Comparison of ENCODE assay signal across 23 mouse cellular contexts in genomic region chr5:120687484-120687851, GRCm38 (mm10). TPM values are rescaled to one million over a fixed set of nuclear protein-coding genes. Genes with fewer than 3 reads are reported as not detected.
DNase-seq lines count a peak whose midpoint lies in the region; ATAC-seq and TF ChIP-seq lines count a peak whose summit lies in the region.
"Had no signal": no experiment of that assay in that cellular context is flagged by ENCODE, and none has a peak within 500 bp of the region (broad histone marks: within the 10 kb centered on the region; RNA-seq: fewer than 3 reads in every experiment).

No protein-coding gene starts in this region.

- H3K27ac ChIP-seq in kidney, embryonic 15.5 days = no peak overlapping the region
- H3K27ac ChIP-seq: embryonic facial prominence, embryonic 10.5 days; embryonic facial prominence, embryonic 12.5 days; forebrain, embryonic 13.5 days; forebrain, embryonic 15.5 days had no signal

- H3K9me3 ChIP-seq in E14TG2a.4 (ENCODE audit: low read length) (peaks cover 4% of the 10 kb centered on the region), G1E (replicated peaks) (no peaks in the 10 kb centered on the region)
- no peaks in the 10 kb centered on the region for H3K9me3 ChIP-seq in kidney, embryonic 15.5 days (replicated peaks)
- H3K9me3 ChIP-seq: embryonic facial prominence, embryonic 10.5 days; embryonic facial prominence, embryonic 12.5 days; forebrain, embryonic 13.5 days; forebrain, embryonic 15.5 days had no signal

- H3K4me1 ChIP-seq in E14TG2a.4 (replicated peaks; ENCODE audit: low read depth, low read length) = peaks cover 81% of the 10 kb centered on the region
- peaks cover 94% of the 10 kb centered on the region for H3K4me1 ChIP-seq in G1E (ENCODE audit: insufficient read depth, low read depth, low read length)
- peaks cover 21% of the 10 kb centered on the region for H3K4me1 ChIP-seq in kidney, embryonic 15.5 days
- H3K4me1 ChIP-seq: forebrain, embryonic 15.5 days had no signal

- H3K36me3 ChIP-seq in E14TG2a.4 (ENCODE audit: insufficient read depth, low read length) (peaks cover 4% of the 10 kb centered on the region; the same call in 1 of the 2 replicates), G1E (replicated peaks) (no peaks in the 10 kb centered on the region)
- no peaks in the 10 kb centered on the region for H3K36me3 ChIP-seq in kidney, embryonic 15.5 days
- H3K36me3 ChIP-seq: embryonic facial prominence, embryonic 10.5 days; embryonic facial prominence, embryonic 12.5 days had no signal

- 77% methylated on average over 3 of the region's 3 CpGs for WGBS in kidney, embryonic 15.5 days

- H3K27me3 ChIP-seq in E14TG2a.4 (ENCODE audit: insufficient read depth, low read length) (0 out of 2 replicates have a peak, but pooled peaks cover 11% of the 10 kb centered on the region), G1E (ENCODE audit: insufficient read depth, low read length) (peaks cover 21% of the 10 kb centered on the region)
- peaks cover 31% of the 10 kb centered on the region for H3K27me3 ChIP-seq in kidney, embryonic 15.5 days
- H3K27me3 ChIP-seq: forebrain, embryonic 15.5 days had no signal

- no peak overlapping the region for H3K9ac ChIP-seq in kidney, embryonic 15.5 days
- H3K9ac ChIP-seq: embryonic facial prominence, embryonic 12.5 days; forebrain, embryonic 13.5 days; forebrain, embryonic 15.5 days; forebrain, postnatal 0 days had no signal

- TF ChIP-seq CTCF in E14TG2a.4 (conservative IDR thresholded peaks at IDR 0.05; ENCODE audit: low read length) (no peak), G1E (IDR thresholded peaks at IDR 0.05; ENCODE audit: low read depth, low read length) (no peak)

- 0 out of 2 replicates have a peak overlapping the region, but pooled peaks have one; percentile 23 for H3K4me3 ChIP-seq in E14TG2a.4 (replicated peaks; ENCODE audit: low read length)
- H3K4me3 ChIP-seq in G1E (ENCODE audit: low read depth, low read length) = peak overlapping the region; percentile 57; the same call in 1 of the 2 replicates
- H3K4me3 ChIP-seq in kidney, embryonic 15.5 days (replicated peaks) = no peak overlapping the region
- H3K4me3 ChIP-seq: embryonic facial prominence, embryonic 10.5 days; embryonic facial prominence, embryonic 12.5 days; forebrain, embryonic 13.5 days; forebrain, embryonic 15.5 days had no signal

- DNase-seq in G1E (ENCODE audit: low spot score) = no peak
- DNase-seq in induced T-regulatory cell, adult 2 months (ENCODE audit: low read depth) = peak; percentile 51
- no peak for DNase-seq in right cerebral cortex, postnatal 14 days
- DNase-seq: adrenal gland, adult 2 months; adrenal gland, postnatal 10 days; adrenal gland, postnatal 25 days; cerebellum, adult 11-12 months; cerebellum, adult 2 months; cerebellum, adult 9-10 months; cerebellum, postnatal 10 days; cerebellum, postnatal 25 days; forebrain, postnatal 0 days had no signal

- no peak for ATAC-seq in G1E (ENCODE audit: extremely low read depth, insufficient number of reproducible peaks, low FRiP score, poor library complexity, severe bottlenecking)
- ATAC-seq in kidney, embryonic 15.5 days (replicated peaks; ENCODE audit: low FRiP score) = no peak
- no peak for ATAC-seq in activated CD4-positive, CD25-positive, alpha-beta regulatory T cell, adult 4 months
- ATAC-seq: forebrain, embryonic 13.5 days; forebrain, embryonic 15.5 days; forebrain, postnatal 0 days; Patski had no signal

- H3K4me2 ChIP-seq in kidney, embryonic 15.5 days = no peak overlapping the region
- H3K4me2 ChIP-seq: embryonic facial prominence, embryonic 12.5 days; forebrain, embryonic 13.5 days; forebrain, embryonic 15.5 days had no signal

RNA-seq across cellular contexts. Expression of gene Dtx1, which starts 24.3 kb away (rescaled TPM):
- total RNA-seq in G1E (2014; fragmentation: Nextera tagmentation) (not detected in 2 replicates), G1E (2017) (0.05 and 0.06 TPM in 2 replicates)
- 0.03 and 0.09 TPM in 2 replicates for polyA plus RNA-seq in G1E (2012)
- 7.5 and 8.5 TPM in 2 replicates for polyA plus RNA-seq in kidney, embryonic 15.5 days (2015; fragmentation: Nextera tagmentation; extraction: Ambion mirVana)
- 10 to 100 TPM; 45.6 to 48.2 TPM for polyA plus RNA-seq in activated CD4-positive, CD25-positive, alpha-beta regulatory T cell, adult 4 months (2017; shearing (Covaris generic))
- polyA plus RNA-seq: C2C12 had no signal

RNA-seq across cellular contexts. Expression of gene Rasal1, which starts 38.9 kb away (rescaled TPM):
- total RNA-seq in G1E (2014; fragmentation: Nextera tagmentation) = 5.6 and 13.2 TPM in 2 replicates
- 1.4 and 1.7 TPM in 2 replicates for total RNA-seq in G1E (2017)
- 10.8 and 13.1 TPM in 2 replicates for polyA plus RNA-seq in G1E (2012)
- 0.58 and 0.89 TPM in 2 replicates for polyA plus RNA-seq in kidney, embryonic 15.5 days (2015; fragmentation: Nextera tagmentation; extraction: Ambion mirVana)
- polyA plus RNA-seq in activated CD4-positive, CD25-positive, alpha-beta regulatory T cell, adult 4 months (2017; shearing (Covaris generic)) = 10 to 100 TPM in 1 of 2 experiments, 1 to 10 TPM in 1; 7.6 to 11.4 TPM
- polyA plus RNA-seq: C2C12; forebrain, embryonic 11.5 days had no signal

RNA-seq across cellular contexts. Expression of gene Cfap73, which starts 53.4 kb away (rescaled TPM):
- not detected in 2 replicates for total RNA-seq in G1E (2014; fragmentation: Nextera tagmentation)
- not detected in 2 replicates for total RNA-seq in G1E (2017)
- polyA plus RNA-seq in G1E (2012) = not detected in 2 replicates
- not detected in 2 replicates for polyA plus RNA-seq in kidney, embryonic 15.5 days (2015; fragmentation: Nextera tagmentation; extraction: Ambion mirVana)
- polyA plus RNA-seq in activated CD4-positive, CD25-positive, alpha-beta regulatory T cell, adult 4 months (2017; shearing (Covaris generic)) = not detected
- total RNA-seq: MEL had no signal
- polyA plus RNA-seq: adrenal gland, adult 2 months; C2C12; embryonic facial prominence, embryonic 12.5 days; forebrain, embryonic 11.5 days; forebrain, embryonic 13.5 days had no signal
